Mouse (Mus musculus) liver, adult (tissue): ENCODE data around the gene Zfp651.

Experiments
- GATA4 ChIP-seq: IDR thresholded peaks from 2 replicates; pipeline ENCODE4 v1.6.1; 2014; ENCODE audit warnings: mild to moderate bottlenecking, low read length; ENCODE audit not compliant: insufficient replicate concordance

Gene Zfp651

DNA sequence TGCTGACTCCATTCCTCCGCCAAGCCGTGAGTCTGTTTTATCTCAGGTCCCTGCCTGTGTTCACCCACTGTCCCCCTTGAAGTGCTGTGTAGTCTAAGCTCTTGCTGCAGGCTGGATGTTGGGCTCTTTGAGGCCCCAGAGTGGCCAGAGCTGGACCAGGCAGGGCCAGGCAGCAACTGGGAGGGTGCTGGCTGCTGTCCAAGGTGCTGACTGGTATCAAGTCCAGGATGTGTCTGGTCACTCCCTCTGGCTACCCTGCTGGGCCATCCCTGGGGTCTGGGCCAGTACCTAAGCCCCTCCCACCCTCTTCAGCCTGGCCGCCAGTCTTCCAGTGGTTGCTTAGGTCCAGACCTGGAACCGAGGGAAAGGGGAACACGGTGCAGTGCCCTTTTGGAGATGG, 32.1 kb downstream of the Zfp651 start:
- TF ChIP-seq GATA4 = no peak

DNA sequence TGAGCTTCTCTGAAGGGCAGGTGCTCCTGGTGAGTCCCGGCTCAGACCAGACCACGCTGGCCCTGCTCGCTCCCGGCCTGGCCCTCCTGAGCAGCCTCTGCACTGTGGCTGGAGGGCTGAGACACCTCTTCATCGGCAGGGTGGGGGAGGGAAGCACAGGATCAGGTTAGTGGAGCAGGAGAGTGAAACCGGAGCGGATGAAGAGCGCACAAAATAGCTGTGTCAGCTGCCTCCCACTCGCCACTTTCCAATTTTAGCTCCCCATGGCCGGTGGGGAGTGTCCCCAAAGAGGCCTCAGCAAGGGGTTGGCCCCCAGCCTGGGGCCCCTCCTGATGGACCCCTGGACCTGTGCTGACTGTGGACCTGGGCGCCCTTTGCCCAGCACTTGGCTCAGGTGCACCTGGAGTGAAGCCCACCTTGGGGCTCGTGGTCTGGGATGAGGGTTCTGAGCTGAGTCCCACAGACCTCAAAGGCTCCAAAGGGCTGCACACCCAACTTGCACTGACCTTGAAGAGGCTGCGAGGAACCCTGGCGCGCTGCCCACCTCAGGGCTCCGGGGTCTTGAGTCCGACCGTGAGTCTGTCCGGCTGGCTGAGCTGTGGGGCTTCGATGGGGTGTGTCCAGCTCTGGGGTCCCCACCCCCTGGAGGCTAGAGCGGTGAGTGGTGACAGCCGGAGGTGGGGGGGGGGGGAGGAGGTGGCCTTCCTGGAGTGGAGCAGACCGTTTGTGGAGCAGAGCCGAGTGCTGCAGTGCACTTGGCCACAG, 32.8 kb downstream of the Zfp651 start, which contains the start of gene Hhatl:
Hhatl (minus strand) TSS at position 751 of the 765 bp plus-strand sequence.
- TF ChIP-seq GATA4 = no peak

DNA sequence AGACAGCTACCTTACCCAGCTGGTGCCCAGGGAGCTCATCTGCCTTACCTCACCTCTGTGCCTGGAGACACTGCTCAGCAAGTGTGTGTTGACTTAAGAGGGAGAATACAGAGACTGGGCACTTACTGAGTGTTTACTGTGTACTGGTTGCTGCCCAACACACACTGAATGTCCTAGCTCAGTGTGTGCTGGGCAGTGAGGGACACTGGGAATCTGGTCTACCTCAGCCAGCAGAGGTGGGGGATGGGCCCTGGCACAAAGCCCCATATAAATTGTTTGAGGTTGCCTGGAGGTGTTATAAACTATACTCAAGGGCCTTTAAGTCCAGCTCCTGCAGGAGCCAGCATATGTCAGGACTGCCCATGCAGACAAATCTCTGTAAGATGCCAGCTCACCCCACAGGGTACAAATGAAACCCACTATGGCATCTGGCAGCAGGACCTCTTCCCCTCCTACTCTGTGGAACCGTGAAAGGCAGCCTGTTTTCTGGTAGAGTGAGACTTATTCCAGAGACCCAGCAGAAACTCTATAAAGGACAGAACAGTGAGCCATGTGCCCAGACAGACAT, 35.9 kb downstream of the Zfp651 start:
- no peak for TF ChIP-seq GATA4

DNA sequence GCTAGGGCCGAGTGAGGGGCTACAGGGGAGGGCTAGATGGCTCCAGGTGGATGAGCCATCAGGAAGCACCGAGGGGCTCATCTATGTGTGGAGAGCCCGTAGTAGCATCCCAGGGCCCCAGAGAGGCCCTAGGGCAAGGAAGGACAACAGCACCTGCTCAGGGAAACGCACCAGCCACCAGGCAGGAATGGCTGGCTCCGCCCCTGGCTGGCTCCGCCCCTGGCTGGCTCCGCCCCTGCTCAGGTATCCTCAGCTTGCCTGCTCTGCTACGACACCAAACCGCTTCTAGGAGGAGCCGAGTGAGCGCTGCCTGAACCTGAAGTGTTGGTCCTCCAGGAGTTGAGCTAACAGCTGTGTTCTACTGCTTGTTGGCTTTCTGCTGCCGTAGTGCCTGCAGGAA, 38.6 kb downstream of the Zfp651 start:
- TF ChIP-seq GATA4 = no peak

DNA sequence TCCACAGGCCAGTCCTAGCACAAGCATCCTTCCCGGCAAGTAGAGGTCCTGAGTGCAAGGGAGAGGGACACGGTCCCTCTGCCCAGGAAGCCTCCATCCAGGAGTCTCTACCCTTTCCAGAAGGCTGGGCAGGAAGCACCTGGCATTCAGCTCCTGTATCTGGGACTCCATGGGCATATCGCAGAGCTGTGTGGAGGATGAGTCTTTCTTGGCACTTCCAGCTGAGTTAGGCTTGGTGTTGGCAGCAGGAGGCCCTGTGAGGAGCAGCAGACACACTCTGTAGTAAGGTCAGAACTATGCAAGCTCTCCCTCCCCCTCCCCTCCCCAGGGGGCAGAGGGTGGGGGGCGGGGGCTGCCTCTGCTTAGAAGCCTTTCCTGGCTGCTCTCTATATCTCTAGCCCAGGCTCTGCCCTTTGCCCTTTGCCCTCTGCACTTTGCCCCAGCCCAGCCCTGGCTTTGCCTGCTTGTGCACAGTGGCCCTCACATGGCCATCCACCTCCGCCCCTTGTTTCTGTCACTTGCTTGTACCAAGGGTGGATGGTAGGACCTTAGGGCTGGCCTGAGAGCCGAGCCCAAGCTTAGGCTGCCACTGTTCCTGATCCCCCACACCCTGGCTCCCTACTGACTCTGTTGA, 39.9 kb downstream of the Zfp651 start:
- TF ChIP-seq GATA4 = no peak

DNA sequence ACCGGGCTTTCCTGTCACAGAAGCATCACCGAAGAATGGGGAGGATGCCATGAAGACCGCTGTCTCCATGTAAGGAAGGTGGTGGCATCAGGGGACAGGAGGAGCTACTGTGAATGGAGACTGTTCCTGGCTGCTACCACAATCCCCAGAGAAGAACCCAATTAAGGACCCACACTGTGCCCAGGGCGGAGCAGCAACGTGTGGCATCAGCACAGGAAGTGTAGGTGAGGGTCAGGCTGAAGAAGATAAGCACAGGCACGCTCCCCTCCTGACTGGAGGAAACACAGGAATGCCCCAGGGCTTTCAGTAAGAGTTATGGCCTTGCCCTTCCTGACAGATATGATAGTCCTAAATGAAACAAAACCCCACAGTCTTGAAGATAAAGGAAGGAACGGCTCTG, 43.6 kb downstream of the Zfp651 start:
- no peak for TF ChIP-seq GATA4

DNA sequence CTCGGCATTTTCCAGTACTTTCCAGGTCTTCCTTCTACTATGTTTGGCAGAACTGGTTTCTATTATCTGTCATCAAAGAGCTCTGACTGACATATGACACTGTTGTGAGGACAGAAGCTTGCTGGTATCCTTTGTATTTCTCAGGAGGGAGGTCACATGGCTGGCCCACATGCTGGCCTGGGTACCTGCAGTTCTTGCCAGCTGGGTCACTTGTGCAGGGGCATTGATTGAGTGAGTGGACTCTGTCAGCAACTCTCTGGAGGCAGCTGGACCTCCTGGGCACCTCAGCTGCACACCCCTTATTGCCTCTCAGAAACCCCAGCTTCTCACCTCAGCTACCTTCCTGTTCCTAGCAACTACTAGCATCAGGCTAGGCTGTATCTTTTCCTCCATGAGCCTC, 48.4 kb downstream of the Zfp651 start:
- TF ChIP-seq GATA4 = no peak

DNA sequence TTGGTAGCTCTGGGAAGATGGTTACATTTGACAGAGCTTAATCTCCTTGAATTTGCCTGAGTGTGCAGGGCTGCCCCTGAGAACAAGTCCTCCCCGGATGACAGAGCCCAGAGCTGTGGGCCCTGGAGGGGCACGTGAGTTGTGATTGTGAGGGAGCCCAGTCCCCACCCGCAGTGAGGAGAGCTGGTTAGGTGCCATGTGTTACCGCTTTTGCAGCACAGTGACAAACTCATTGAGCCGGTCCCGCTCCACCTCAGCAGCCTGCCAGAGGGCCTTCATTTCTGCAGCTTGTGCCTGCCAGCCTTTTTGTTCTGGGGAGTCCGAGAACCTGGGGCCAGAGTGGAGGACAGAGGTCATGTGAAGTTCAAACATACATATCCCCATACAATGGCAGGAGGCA, 48.8 kb downstream of the Zfp651 start:
- no peak for TF ChIP-seq GATA4

DNA sequence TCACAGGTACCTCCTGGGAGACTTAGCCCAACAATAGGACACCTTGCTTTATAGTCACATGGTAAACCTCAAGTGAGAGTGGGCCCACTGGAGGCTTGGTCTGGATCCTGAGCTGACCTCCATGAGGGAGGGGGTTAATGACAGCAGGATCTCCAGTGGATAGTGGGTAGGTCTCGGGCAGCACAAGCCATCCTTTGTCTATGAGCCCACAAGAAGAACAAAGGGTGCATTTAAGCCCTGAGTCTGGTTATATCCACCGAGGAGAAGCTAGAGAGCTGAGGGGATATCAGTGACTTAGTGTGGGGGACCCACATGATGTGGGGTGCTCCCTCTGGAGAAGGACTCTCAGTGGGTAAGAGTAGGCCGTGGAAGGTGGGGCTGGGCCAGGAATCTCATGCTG, 49.4 kb downstream of the Zfp651 start:
- no peak for TF ChIP-seq GATA4

DNA sequence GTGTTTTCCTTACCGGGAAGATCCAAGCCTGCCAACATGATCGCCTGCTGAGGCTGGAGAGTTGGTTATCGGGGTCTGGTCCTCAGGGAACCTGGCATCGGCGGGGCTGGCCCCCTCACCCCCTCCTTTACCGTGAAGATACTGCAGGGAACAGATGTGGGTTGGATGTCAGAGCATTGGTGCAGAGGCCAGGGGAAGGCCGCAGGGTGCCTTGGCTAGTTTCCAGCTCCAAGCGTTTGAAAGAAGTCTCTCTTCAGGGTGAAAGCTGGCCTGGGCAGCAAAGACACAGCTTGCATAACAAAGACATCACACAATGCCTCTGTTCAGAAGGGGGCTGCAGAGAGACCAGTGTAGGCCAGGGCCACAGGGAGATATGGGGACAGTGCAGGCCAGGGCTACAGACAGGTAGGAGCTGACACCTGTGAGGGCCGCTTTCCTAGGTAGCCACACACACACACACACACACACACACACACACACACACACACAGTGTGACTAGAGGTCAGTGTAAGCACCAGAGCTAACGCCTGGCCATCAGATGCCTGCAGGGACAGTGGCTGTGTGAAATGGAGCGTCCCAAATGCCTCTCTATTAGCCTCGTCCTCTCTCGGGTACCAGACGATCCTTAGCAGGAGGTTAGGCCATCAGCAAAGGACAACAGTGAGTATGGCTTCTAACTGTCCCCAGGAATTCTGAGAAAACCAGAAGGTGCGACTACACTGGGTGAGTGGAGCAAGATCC, 51.1 kb downstream of the Zfp651 start:
- TF ChIP-seq GATA4 = no peak

DNA sequence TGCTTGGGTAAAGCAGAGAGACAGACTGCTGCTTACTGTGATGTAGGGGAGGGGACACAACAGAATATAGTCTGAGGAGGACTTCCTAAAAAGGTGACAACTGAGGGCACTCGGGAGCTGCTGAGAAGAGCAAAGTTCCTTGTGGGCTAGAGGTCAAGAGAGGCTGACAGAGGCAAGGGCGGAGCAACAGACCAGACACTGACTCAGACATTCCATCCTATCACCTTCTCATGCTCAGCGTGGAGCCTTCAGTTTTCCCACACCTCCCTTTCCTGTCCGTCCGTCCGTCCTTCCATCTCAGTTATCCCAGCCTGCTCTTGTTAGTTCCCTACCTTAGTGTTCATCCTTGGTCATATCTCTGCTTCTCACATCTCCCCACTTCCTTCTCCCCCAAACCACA, 56.1 kb downstream of the Zfp651 start:
- no peak for TF ChIP-seq GATA4

DNA sequence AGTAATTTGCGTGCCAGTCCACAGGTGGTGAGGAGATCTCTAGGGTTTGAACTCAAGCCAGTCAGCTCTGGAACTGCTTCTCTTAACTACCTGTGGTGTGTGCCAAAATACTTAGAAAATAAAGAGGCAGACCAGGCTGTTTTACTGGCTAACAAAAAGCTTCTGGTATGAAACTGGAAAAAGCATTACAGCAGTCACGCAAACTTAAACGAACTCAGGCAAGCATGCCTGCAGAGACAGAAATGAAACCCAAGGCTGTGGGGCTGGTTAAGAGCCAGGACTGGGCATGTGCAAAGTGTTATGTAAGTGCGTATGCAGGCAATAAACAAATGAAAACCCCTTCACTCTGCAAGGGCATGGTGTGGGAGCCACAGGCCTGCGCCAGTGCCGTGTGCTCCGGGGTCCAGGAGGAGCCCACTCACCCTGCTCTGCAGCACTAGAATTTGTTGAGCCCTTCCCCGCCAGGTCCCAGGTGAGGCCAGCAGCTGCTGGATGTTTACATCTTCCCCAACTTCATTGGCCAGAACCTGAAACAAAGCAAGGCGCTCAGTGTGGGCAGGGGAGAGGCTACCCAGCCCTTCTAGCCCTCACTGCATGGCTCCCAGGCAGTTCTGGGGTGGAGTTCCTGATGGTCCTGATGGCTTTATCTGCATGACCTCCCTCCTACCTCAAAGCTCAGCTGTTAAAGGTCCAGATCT, 60.1 kb downstream of the Zfp651 start:
- no peak for TF ChIP-seq GATA4

DNA sequence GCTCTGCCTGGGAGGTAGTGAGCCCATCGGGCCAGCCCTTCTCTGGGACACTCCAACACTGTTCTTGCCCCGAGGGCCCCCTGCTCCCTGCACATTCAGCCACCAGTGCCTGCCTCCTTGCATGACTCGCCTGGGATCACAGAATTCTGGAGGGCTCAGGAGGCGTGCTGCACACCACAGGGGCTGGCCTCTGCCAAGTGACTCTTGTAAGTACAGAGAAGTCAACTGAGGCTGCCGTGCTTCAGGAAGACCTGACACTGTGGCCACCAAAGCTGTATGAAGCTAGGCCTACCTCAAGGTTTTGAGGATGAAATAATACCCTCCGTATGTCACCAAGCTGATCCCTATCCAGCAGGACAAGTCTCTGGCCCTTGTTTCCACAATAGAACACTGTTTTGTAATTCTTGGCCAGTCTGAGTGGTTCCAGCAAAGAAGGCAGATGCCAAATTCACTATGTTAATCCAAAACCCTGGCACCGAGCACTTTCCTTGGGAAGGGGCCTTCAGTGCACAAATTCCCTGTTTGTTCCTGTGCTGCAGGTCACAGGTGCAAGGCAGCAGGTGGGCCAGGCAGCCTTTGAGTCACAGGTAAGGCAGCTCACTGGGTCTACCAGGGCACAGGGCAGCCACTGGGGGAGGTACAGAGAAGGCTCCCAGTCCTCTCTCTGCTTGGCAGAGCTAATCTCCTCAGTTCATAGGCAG, 60.8 kb downstream of the Zfp651 start:
- TF ChIP-seq GATA4 = no peak

DNA sequence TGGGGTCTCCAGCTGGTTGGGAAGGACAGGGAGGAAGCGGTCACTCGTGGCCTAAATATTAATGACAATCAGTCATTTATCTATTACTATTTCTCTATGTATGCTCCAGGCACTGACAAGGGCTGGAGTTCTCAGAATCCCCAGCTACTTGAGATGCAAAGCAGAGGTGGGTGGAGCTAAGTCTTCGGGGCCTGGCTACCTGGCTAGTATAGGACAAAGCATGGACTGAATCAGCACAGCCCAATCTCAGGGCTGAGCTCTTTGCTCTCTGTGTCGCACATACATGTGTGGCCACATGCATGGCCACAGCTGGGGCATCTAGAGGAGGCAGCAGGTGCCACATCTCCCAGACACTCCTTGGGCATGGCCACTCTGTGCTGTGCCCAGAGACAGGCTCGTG, 61.6 kb downstream of the Zfp651 start:
- no peak for TF ChIP-seq GATA4
